Mouse (Mus musculus): Measurements from ENCODE around the gene Gm9758. TPM values are rescaled to one million over a fixed set of nuclear protein-coding genes. Genes with fewer than 3 reads are reported as not detected.
"Not testable (repeated sequence)": the region's sequence is repeated elsewhere in the genome, so short reads cannot be mapped to it uniquely, and the experiment has no call there.

Gm9758 gene
- polyA plus RNA-seq, 1 experiment from 2014 or later: not detected

GRCm38 (mm10) chr5:14885291-14885690 lies 29.4 kb downstream of the Gm9758 start:
- H3K9me3 ChIP-seq (replicated peaks; ENCODE audit: control insufficient read depth, low read length); ATAC-seq (replicated peaks; ENCODE audit: insufficient number of reproducible peaks, low FRiP score, low TSS enrichment, low read depth); H3K36me3 ChIP-seq (replicated peaks; ENCODE audit: control insufficient read depth, insufficient read depth, low read depth, low read length); DNase-seq (ENCODE audit: low spot score); H3K4me3 ChIP-seq (ENCODE audit: low read depth, low read length); H3K9ac ChIP-seq (replicated peaks; ENCODE audit: low read length); H3K27ac ChIP-seq (replicated peaks; ENCODE audit: low read depth, low read length); H3K4me1 ChIP-seq (ENCODE audit: control insufficient read depth, insufficient read depth, low read length); H3K4me2 ChIP-seq (ENCODE audit: low read depth, low read length); H3K27me3 ChIP-seq (ENCODE audit: control insufficient read depth, insufficient read depth, low read length): not testable (repeated sequence)
- WGBS: 81% methylated on average over 2 of the region's 2 CpGs

Other genes with a start within 250 kb of the Gm9758 start
- gene Speer4e, start 23.5 kb upstream of the Gm9758 start, polyA plus RNA-seq (2014; fragmentation: Nextera tagmentation; extraction: Ambion mirVana): not detected in 2 replicates
- gene Gm10354, start 64.0 kb upstream of the Gm9758 start, polyA plus RNA-seq (2014; fragmentation: Nextera tagmentation; extraction: Ambion mirVana): not detected in 2 replicates
- not detected in 2 replicates for gene Gm17019, start 118.1 kb upstream of the Gm9758 start, polyA plus RNA-seq (2014; fragmentation: Nextera tagmentation; extraction: Ambion mirVana)